Mouse (Mus musculus) activated CD4-positive, CD25-positive, alpha-beta regulatory T cell, adult 4 months (primary cell): Measurements from ENCODE around the gene Hibadh. TPM values are rescaled to one million over a fixed set of nuclear protein-coding genes. Genes with fewer than 3 reads are reported as not detected.

Experiments used
- ATAC-seq: one replicate; pipeline ENCODE4 v1.8.0; 2017
- polyA plus RNA-seq, 2 experiments: library from polyadenylated mRNA; unstranded; fragments of 100-300 nt; shearing (Covaris generic); gene quantifications; one replicate each; pipeline ENCODE4 v1.2.1; 2017

Hibadh gene
- polyA plus RNA-seq, 2 experiments from 2014 or later, result 34.0 to 48.4 TPM

GRCm38 (mm10) chr6:52501479-52501878 lies 138.7 kb downstream of the Hibadh start:
- ATAC-seq, result no peak

Other genes with a start within 250 kb of the Hibadh start
- 100 to 1,000 TPM; 210 to 248 TPM for gene Tax1bp1, start 73.3 kb upstream of the Hibadh start, polyA plus RNA-seq